Mouse (Mus musculus): ENCODE measurements at regions not wholly inside any gene's neighbourhood (a gene's known extent, or its start where the extent isn't known, plus 50 kb on each side); places are given as distances from the start of the nearest gene placed in this dataset.

DNA sequence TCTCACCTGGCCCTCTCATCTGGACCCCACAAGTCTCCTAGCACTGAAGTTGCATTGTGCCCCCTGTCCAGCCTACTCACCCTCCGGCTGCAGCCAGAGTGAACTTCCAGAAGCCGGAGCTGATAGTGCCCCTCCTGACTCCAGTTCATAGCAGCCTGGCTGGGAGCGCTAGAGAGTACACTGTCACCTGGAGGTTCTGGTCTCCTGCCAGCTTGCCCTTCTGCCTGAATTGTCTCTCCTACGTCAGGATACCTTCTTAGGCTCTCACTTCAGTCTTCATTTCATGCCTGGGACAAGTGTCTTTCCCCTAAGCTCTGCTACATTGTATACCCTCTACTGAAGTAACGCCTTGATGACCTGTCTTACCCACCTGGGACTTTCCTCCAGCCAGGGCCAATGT, 112.3 kb downstream of the Efnb1 start:
- peaks cover 2% of the 10 kb centered on the region; the same call in 1 of the 2 replicates for H3K27me3 ChIP-seq (ENCODE audit: control insufficient read depth, insufficient read depth, low read depth, low read length)
- H3K27ac ChIP-seq (ENCODE audit: low read length): no peak overlapping the region
- 62% methylated on average over 5 of the region's 5 CpGs for WGBS (ENCODE audit: insufficient replicate concordance)
- no peak overlapping the region for H3K9ac ChIP-seq (ENCODE audit: low read depth, low read length)
- no peak for ATAC-seq (ENCODE audit: low read depth)
- no peaks in the 10 kb centered on the region for H3K9me3 ChIP-seq (replicated peaks; ENCODE audit: control insufficient read depth, low read length)
- H3K4me3 ChIP-seq (ENCODE audit: low read depth, low read length): no peak overlapping the region
- H3K4me1 ChIP-seq (ENCODE audit: control insufficient read depth, low read depth, low read length): no peaks in the 10 kb centered on the region
- no peaks in the 10 kb centered on the region for H3K36me3 ChIP-seq (ENCODE audit: control insufficient read depth, insufficient read depth)
- H3K4me2 ChIP-seq (ENCODE audit: low read depth, low read length): no peak overlapping the region

DNA sequence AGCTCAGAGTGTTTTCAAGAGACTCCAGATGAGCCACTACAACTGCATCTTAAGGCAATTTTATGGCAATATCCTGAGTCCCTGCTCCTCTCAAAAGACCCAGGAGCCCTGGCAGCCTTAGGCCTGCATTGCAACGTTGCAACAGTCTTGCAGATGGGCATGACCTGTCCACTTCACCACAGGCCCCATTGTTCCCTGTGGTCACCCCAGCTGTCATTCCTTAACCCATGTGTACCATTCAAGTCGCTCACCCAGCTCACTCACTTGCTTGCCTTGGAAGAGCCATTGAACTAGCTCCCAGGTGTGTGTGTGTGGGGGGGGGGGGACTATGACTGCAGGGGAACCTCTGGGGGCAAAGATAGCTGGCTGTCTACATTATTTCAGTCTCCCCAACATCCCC, 110.8 kb downstream of the Efnb1 start:
- H3K36me3 ChIP-seq (ENCODE audit: control insufficient read depth, insufficient read depth): no peaks in the 10 kb centered on the region
- ATAC-seq (ENCODE audit: low read depth): no peak
- no peak overlapping the region for H3K9ac ChIP-seq (ENCODE audit: low read depth, low read length)
- no peak overlapping the region for H3K4me2 ChIP-seq (ENCODE audit: low read depth, low read length)
- peaks cover 2% of the 10 kb centered on the region; the same call in 1 of the 2 replicates for H3K27me3 ChIP-seq (ENCODE audit: control insufficient read depth, insufficient read depth, low read depth, low read length)
- no peaks in the 10 kb centered on the region for H3K9me3 ChIP-seq (replicated peaks; ENCODE audit: control insufficient read depth, low read length)
- H3K4me1 ChIP-seq (ENCODE audit: control insufficient read depth, low read depth, low read length): no peaks in the 10 kb centered on the region
- H3K4me3 ChIP-seq (ENCODE audit: low read depth, low read length): no peak overlapping the region
- 47% methylated on average over 2 of the region's 2 CpGs for WGBS (ENCODE audit: insufficient replicate concordance)
- no peak overlapping the region for H3K27ac ChIP-seq (ENCODE audit: low read length)

DNA sequence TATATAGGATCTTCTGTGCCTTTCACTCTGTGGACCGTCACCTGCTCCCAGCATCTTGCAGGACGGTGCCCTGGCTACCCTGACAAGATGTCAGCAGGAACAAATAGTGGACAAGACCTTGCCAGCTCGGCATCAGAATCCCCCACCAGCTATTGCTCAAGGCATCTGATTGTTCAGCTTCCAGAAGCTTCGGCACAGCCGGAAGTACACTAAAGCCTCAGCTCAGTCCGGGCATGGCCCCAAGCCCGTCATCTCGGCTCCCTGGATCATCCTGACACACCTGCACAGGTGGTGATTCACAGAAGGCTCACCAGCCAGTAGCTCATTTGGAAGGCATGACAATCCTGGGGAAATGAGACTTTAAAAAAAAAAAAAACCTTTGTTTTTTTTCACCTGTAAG, 110.1 kb downstream of the Efnb1 start:
- no peak for ATAC-seq (ENCODE audit: low read depth)
- Histone ChIP-seq H3K4me2 (ENCODE audit: low read depth, low read length) (no peak overlapping the region), H3K9me3 (replicated peaks; ENCODE audit: control insufficient read depth, low read length) (no peaks in the 10 kb centered on the region), H3K27ac (ENCODE audit: low read length) (no peak overlapping the region), H3K36me3 (ENCODE audit: control insufficient read depth, insufficient read depth) (no peaks in the 10 kb centered on the region), H3K9ac (ENCODE audit: low read depth, low read length) (no peak overlapping the region), H3K27me3 (ENCODE audit: control insufficient read depth, insufficient read depth, low read depth, low read length) (peaks cover 2% of the 10 kb centered on the region; the same call in 1 of the 2 replicates), H3K4me1 (ENCODE audit: control insufficient read depth, low read depth, low read length) (no peaks in the 10 kb centered on the region), H3K4me3 (ENCODE audit: low read depth, low read length) (no peak overlapping the region)
- WGBS (ENCODE audit: insufficient replicate concordance): 61% methylated on average over 8 of the region's 8 CpGs

DNA sequence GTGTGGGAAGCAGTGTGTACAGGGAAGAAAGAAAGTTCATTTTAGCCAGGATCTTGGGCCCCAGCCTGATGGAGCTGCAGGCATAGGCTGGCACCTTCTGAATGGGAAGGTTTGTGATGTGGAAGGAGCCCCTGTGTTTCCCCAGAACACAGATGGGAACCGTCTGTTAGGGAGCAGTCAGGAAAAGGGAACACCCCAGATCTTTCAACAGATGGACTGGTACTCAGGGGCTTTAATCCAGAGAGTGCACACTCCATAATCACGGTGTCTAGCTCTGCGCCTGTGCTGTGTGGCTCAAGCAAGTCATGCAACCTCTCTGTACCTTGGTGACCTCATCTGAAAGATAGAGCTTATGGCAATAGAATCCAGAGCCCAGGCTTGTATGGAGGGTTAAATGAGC, 109.6 kb downstream of the Efnb1 start:
- no peaks in the 10 kb centered on the region for H3K36me3 ChIP-seq (ENCODE audit: control insufficient read depth, insufficient read depth)
- no peak for ATAC-seq (ENCODE audit: low read depth)
- no peaks in the 10 kb centered on the region for H3K9me3 ChIP-seq (replicated peaks; ENCODE audit: control insufficient read depth, low read length)
- H3K4me2 ChIP-seq (ENCODE audit: low read depth, low read length): no peak overlapping the region
- no peak overlapping the region for H3K4me3 ChIP-seq (ENCODE audit: low read depth, low read length)
- H3K9ac ChIP-seq (ENCODE audit: low read depth, low read length): no peak overlapping the region
- 52% methylated on average over 3 of the region's 3 CpGs for WGBS (ENCODE audit: insufficient replicate concordance)
- H3K27me3 ChIP-seq (ENCODE audit: control insufficient read depth, insufficient read depth, low read depth, low read length): peaks cover 2% of the 10 kb centered on the region; the same call in 1 of the 2 replicates
- H3K4me1 ChIP-seq (ENCODE audit: control insufficient read depth, low read depth, low read length): no peaks in the 10 kb centered on the region
- H3K27ac ChIP-seq (ENCODE audit: low read length): no peak overlapping the region

DNA sequence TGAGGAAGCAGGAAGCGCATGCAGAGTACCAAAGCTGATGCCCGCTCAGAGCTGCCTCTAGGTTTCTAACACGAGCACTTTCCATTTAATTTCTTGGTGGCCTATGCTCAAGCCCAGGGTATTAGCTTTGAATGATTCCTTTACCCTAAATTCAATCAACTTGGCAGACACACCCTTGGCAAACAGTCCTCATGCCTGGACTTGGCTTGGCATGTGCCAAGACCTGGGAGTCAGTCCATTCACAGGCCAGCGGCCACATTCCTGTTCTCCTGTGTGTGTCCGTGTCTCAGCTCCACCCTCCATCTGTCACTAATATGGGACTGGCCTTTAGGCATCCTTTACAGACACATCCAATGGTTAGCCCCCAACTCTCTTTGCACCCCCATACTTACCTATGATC, 107.3 kb downstream of the Efnb1 start:
- no peaks in the 10 kb centered on the region for H3K36me3 ChIP-seq (ENCODE audit: control insufficient read depth, insufficient read depth)
- H3K9ac ChIP-seq (ENCODE audit: low read depth, low read length): no peak overlapping the region
- no peak overlapping the region for H3K4me2 ChIP-seq (ENCODE audit: low read depth, low read length)
- H3K4me3 ChIP-seq (ENCODE audit: low read depth, low read length): no peak overlapping the region
- no peaks in the 10 kb centered on the region for H3K9me3 ChIP-seq (replicated peaks; ENCODE audit: control insufficient read depth, low read length)
- 79% methylated on average over 5 of the region's 5 CpGs for WGBS (ENCODE audit: insufficient replicate concordance)
- no peak overlapping the region for H3K27ac ChIP-seq (ENCODE audit: low read length)
- ATAC-seq (ENCODE audit: low read depth): no peak
- no peaks in the 10 kb centered on the region for H3K4me1 ChIP-seq (ENCODE audit: control insufficient read depth, low read depth, low read length)
- peaks cover 2% of the 10 kb centered on the region; the same call in 1 of the 2 replicates for H3K27me3 ChIP-seq (ENCODE audit: control insufficient read depth, insufficient read depth, low read depth, low read length)

DNA sequence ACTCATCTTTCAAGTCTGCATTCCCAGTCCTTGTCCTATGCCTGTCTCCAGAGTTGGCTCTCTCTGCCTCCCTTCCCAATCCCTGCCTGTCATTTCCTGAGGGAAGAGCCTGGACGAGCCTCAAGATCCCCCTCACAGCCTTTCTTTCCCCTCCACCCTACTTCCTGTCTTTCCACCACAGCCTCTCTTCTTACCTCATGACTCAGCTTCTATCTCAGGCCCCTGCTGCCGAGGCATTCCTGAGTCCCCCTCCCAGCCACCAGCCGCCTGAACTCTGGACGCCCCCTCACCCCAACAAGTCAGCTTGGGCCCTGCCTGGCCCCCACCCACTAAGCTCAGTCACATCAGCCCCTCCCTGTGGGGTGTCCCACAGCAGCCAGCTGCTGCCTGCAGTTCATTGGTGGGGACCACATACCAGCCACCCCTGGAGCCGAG, 105.8 kb downstream of the Efnb1 start:
- Histone ChIP-seq H3K27me3 (ENCODE audit: control insufficient read depth, insufficient read depth, low read depth, low read length) (peaks cover under 1% of the 10 kb centered on the region; the same call in 1 of the 2 replicates), H3K27ac (ENCODE audit: low read length) (no peak overlapping the region), H3K4me2 (ENCODE audit: low read depth, low read length) (no peak overlapping the region), H3K4me3 (ENCODE audit: low read depth, low read length) (no peak overlapping the region), H3K9me3 (replicated peaks; ENCODE audit: control insufficient read depth, low read length) (no peaks in the 10 kb centered on the region), H3K4me1 (ENCODE audit: control insufficient read depth, low read depth, low read length) (no peaks in the 10 kb centered on the region), H3K9ac (ENCODE audit: low read depth, low read length) (no peak overlapping the region), H3K36me3 (ENCODE audit: control insufficient read depth, insufficient read depth) (no peaks in the 10 kb centered on the region)
- WGBS (ENCODE audit: insufficient replicate concordance): 48% methylated on average over 5 of the region's 5 CpGs
- no peak for ATAC-seq (ENCODE audit: low read depth)

DNA sequence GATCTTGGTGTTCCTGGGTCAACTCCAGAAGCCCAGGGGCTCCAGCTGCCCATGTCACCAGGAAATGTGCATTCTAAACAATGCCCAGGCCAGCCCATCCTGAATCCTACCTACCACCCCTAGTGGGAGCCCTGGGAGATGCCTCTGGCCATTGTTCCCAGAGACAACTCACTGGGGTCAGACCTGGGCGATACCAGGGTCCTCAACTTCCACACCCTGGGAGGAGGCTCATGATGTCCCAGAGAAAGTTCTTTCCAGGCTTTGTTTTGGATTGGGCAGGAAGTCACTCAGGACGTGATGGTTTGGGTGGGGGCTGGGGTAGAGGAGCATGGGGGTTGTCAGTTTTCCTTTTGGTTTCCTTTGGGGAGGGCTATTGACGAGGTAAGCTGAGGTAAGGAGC, 97.1 kb downstream of the Efnb1 start:
- Histone ChIP-seq H3K4me1 (ENCODE audit: control insufficient read depth, low read depth, low read length) (no peaks in the 10 kb centered on the region), H3K4me3 (ENCODE audit: low read depth, low read length) (no peak overlapping the region), H3K9ac (ENCODE audit: low read depth, low read length) (no peak overlapping the region), H3K27ac (ENCODE audit: low read length) (no peak overlapping the region), H3K9me3 (replicated peaks; ENCODE audit: control insufficient read depth, low read length) (no peaks in the 10 kb centered on the region), H3K36me3 (ENCODE audit: control insufficient read depth, insufficient read depth) (no peaks in the 10 kb centered on the region), H3K4me2 (ENCODE audit: low read depth, low read length) (no peak overlapping the region), H3K27me3 (ENCODE audit: control insufficient read depth, insufficient read depth, low read depth, low read length) (no peaks in the 10 kb centered on the region; the same call in 1 of the 2 replicates)
- WGBS (ENCODE audit: insufficient replicate concordance): 39% methylated on average over 3 of the region's 3 CpGs
- ATAC-seq (ENCODE audit: low read depth): no peak

DNA sequence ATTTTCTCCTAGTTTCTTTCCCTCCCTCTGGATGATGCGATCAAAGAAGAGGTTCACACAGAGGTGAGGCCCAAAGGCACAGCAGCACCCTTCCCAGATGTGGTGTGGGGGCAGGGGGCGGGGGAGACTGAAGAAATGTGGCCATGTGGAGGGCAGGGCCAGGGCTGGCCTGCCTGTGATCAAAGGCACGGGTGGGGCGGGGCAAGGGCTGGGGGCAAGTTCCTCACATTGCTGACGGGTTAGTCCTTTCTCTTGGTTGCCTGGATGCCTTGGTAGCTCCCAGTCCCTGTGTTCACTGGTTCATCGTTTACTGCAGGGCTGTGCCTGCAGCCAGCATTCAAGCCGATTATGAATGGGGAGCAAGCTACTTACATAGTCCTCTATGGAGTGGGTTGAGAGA, 96.4 kb downstream of the Efnb1 start:
- no peaks in the 10 kb centered on the region for H3K4me1 ChIP-seq (ENCODE audit: control insufficient read depth, low read depth, low read length)

DNA sequence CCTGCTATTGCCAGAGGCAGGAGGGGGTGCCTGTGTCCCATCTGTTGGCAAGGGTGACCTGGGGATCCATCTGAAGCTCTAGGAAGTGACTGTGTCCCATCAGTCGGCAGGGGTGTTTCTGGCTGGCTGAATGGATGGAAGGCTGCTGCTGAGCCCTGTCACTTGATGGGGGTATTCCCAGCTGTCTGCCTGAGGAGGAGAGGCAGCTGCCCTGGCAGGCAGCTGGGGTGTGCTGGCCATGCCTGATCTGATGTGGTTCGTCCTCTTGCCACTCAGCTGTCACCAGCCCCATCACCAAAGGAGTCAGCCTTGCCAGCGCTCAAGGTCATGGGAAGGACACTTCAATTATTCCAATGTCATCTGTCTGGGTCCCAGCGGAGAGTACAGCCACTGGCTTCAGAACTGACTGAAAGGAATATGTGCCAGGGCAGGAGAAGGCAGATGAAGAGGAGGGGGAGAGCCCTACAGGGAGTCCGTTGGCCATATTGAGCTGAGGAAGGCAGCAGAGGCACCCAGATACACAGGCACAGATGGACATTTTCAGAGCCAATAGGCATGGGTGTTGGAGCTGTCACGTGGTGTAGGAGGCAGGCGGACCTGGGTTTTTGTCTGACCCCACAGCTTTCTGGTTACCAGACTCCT, 89.3 kb downstream of the Efnb1 start:
- no peaks in the 10 kb centered on the region for H3K4me1 ChIP-seq (ENCODE audit: control insufficient read depth, low read depth, low read length)
- 43% methylated on average over 7 of the region's 7 CpGs for WGBS (ENCODE audit: insufficient replicate concordance)
- peaks cover 3% of the 10 kb centered on the region; the same call in 1 of the 2 replicates for H3K27me3 ChIP-seq (ENCODE audit: control insufficient read depth, insufficient read depth, low read depth, low read length)
- H3K9me3 ChIP-seq (replicated peaks; ENCODE audit: control insufficient read depth, low read length): no peaks in the 10 kb centered on the region
- no peak overlapping the region for H3K27ac ChIP-seq (ENCODE audit: low read length)
- no peak overlapping the region for H3K4me2 ChIP-seq (ENCODE audit: low read depth, low read length)
- no peak overlapping the region for H3K4me3 ChIP-seq (ENCODE audit: low read depth, low read length)
- H3K9ac ChIP-seq (ENCODE audit: low read depth, low read length): no peak overlapping the region
- ATAC-seq (ENCODE audit: low read depth): no peak
- H3K36me3 ChIP-seq (ENCODE audit: control insufficient read depth, insufficient read depth): no peaks in the 10 kb centered on the region

More for the DNA sequence above, 96.4 kb downstream of the Efnb1 start:
- Histone ChIP-seq H3K27me3 (ENCODE audit: control insufficient read depth, insufficient read depth, low read depth, low read length) (no peaks in the 10 kb centered on the region; the same call in 1 of the 2 replicates), H3K36me3 (ENCODE audit: control insufficient read depth, insufficient read depth) (no peaks in the 10 kb centered on the region), H3K9ac (ENCODE audit: low read depth, low read length) (no peak overlapping the region), H3K9me3 (replicated peaks; ENCODE audit: control insufficient read depth, low read length) (no peaks in the 10 kb centered on the region), H3K4me2 (ENCODE audit: low read depth, low read length) (no peak overlapping the region), H3K4me3 (ENCODE audit: low read depth, low read length) (no peak overlapping the region), H3K27ac (ENCODE audit: low read length) (no peak overlapping the region)
- no peak for ATAC-seq (ENCODE audit: low read depth)
- WGBS (ENCODE audit: insufficient replicate concordance): 51% methylated on average over 7 of the region's 7 CpGs
